Mouse (Mus musculus) forebrain, embryonic 14.5 days (tissue): ENCODE measurements at regions not wholly inside any gene's neighbourhood (a gene's known extent, or its start where the extent isn't known, plus 50 kb on each side); places are given as distances from the start of the nearest gene placed in this dataset.

ENCODE experiments used
- ATAC-seq: fragments of 200-750 bp; cut with Nextera tagmentation; 2 replicates; pipeline ENCODE4 v1.8.0; 2017; ENCODE audit warnings: mild to moderate bottlenecking, moderate library complexity
- DNase-seq: peaks from one replicate; pipeline ENCODE4 v3.0.0-alpha.2; 2015; ENCODE audit warnings: low spot score
- H3K27ac ChIP-seq: fragments of 300-500 bp; sonication (generic); 2 replicates; pipeline ENCODE4 v1.5.1; 2014; ENCODE audit warnings: low read depth, mild to moderate bottlenecking, control low read depth, low read length, moderate library complexity
- H3K27me3 ChIP-seq: fragments of 300-500 bp; sonication (generic); replicated peaks from 2 replicates; pipeline ENCODE4 v1.6.1; 2014; ENCODE audit warnings: low read length, control low read depth, mixed read lengths; ENCODE audit not compliant: control insufficient read depth, insufficient read depth
- H3K36me3 ChIP-seq: fragments of 300-500 bp; sonication (generic); 2 replicates; pipeline ENCODE4 v1.6.1; 2014; ENCODE audit warnings: low read length, control low read depth; ENCODE audit not compliant: control insufficient read depth, insufficient read depth
- H3K4me1 ChIP-seq: fragments of 300-500 bp; sonication (generic); 2 replicates; pipeline ENCODE4 v1.6.1; 2014; ENCODE audit warnings: antibody characterized with exemption, low read length, control low read depth; ENCODE audit not compliant: control insufficient read depth, insufficient read depth
- H3K4me2 ChIP-seq: fragments of 300-500 bp; sonication (generic); 2 replicates; pipeline ENCODE4 v1.6.1; 2014; ENCODE audit warnings: mild to moderate bottlenecking, control low read depth, low read length
- H3K4me3 ChIP-seq: fragments of 300-500 bp; sonication (generic); 2 replicates; pipeline ENCODE4 v1.5.1; 2014; ENCODE audit warnings: low read depth, low read length, control low read depth
- H3K9ac ChIP-seq: fragments of 300-500 bp; sonication (generic); 2 replicates; pipeline ENCODE4 v1.6.1; 2014; ENCODE audit warnings: mild to moderate bottlenecking, low read length, control low read depth, moderate library complexity
- H3K9me3 ChIP-seq: fragments of 300-500 bp; sonication (generic); replicated peaks from 2 replicates; pipeline ENCODE4 v1.6.1; 2016; ENCODE audit warnings: low read length, control low read depth, mixed read lengths; ENCODE audit not compliant: control insufficient read depth
- WGBS: fragments of 180-500 bp; shearing (Covaris S2); extraction: QIAGEN DNeasy Blood & Tissue Kit; methylation state at CpG from one replicate; pipeline ENCODE4 v1.1.7; 2014; 5-methylcytosine and 5-hydroxymethylcytosine counted together

DNA sequence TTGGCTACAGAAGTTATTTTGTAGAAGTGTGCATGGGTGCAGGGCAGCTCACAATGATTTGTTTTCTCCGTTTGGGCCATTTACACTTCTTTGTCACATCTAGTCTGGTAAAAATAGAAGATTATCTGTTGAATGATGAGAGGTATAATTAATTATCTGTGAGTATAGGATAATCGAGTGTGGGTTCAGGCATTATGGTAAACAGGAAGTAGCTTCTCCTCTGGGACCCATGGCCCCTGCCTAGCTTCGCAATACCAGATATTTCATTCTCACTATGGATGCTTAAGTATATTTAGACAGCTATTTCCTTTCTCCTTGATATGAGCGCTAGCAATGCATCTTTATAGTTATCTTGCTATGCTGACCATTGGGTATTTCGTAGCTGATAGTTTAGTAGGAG is 1373.7 kb upstream of the Pcdh20 start:
- H3K4me3 ChIP-seq = no peak overlapping the region
- H3K9me3 ChIP-seq = no peaks in the 10 kb centered on the region
- no peaks in the 10 kb centered on the region for H3K36me3 ChIP-seq
- no peak overlapping the region for H3K4me2 ChIP-seq
- H3K4me1 ChIP-seq = no peaks in the 10 kb centered on the region
- no peaks in the 10 kb centered on the region for H3K27me3 ChIP-seq
- no peak overlapping the region for H3K27ac ChIP-seq
- WGBS = 89% methylated on average over 5 of the region's 5 CpGs
- no peak for DNase-seq
- H3K9ac ChIP-seq = no peak overlapping the region
- ATAC-seq = no peak

DNA sequence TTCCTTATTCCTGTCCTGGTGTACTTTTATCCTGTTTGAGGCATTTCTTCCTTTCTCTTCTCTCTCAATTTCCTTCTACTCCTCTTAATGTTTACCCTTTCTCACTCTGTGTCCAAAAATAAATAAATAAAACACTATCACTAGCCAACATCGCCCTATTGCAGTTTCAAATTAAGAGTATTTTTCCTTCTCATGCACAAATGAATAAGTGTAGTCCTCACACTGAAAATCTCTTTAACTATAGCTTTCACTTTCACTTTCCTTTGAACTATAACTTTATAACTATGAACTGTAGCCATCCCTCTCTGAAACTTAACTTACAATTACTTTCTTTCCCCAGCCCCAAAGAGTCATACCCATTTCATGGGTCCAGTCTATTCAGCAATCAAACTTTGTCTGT is 1355.5 kb upstream of the Pcdh20 start:
- H3K9me3 ChIP-seq = no peaks in the 10 kb centered on the region

DNA sequence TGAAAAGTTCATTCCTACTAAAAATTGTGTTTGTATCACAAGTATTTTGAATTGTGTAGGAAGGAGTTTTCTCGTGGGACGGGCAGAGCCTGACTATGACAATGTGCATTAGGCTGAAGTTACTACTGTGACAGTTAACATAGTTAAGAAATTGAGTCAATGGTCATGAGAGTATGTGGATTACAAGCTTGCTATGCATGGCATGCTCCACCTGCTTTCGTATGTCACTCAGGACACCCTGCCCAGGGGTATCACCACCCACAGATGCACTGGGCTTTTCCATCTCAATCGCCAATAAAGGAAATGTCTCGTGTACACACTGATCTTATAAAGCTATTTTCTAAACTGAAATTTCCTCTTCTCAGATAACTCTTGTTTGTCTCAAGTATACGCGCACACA is 1354.8 kb upstream of the Pcdh20 start:
- WGBS = 84% methylated on average over 7 of the region's 7 CpGs
- DNase-seq (no peak), ATAC-seq (no peak)
- no peaks in the 10 kb centered on the region for H3K36me3 ChIP-seq
- no peaks in the 10 kb centered on the region for H3K27me3 ChIP-seq
- H3K27ac ChIP-seq = no peak overlapping the region
- no peak overlapping the region for H3K4me2 ChIP-seq
- H3K4me1 ChIP-seq = no peaks in the 10 kb centered on the region
- H3K9me3 ChIP-seq = no peaks in the 10 kb centered on the region
- no peak overlapping the region for H3K9ac ChIP-seq
- no peak overlapping the region for H3K4me3 ChIP-seq

More for the DNA sequence above, 1355.5 kb upstream of the Pcdh20 start:
- Histone ChIP-seq H3K36me3 (no peaks in the 10 kb centered on the region), H3K4me2 (no peak overlapping the region), H3K4me3 (no peak overlapping the region), H3K27ac (no peak overlapping the region), H3K9ac (no peak overlapping the region), H3K27me3 (no peaks in the 10 kb centered on the region), H3K4me1 (no peaks in the 10 kb centered on the region)
- WGBS = 96% methylated on average over 1 of the region's 1 CpGs
- no peak for ATAC-seq
- DNase-seq = no peak

DNA sequence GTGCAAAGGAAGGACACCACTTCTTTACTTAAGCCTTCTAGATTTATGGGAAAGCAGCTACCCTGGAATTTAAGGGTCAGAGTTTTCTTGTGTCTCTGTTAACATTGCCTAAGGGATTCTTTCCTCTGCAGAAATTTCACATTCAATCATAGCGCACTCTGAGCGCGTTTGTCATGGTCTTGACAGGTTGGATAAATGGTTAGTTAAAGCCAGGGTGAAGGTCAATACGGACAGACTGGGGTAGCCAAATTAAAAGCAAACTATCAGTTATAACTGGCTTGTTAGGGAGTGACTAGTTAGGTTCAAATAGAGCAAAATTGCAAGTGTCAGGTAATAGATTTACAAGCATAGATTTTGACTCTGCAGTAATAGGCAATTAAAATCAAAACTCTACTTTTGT is 1352.2 kb upstream of the Pcdh20 start:
- Histone ChIP-seq H3K4me1 (no peaks in the 10 kb centered on the region), H3K27me3 (no peaks in the 10 kb centered on the region), H3K36me3 (no peaks in the 10 kb centered on the region), H3K9me3 (no peaks in the 10 kb centered on the region), H3K4me3 (no peak overlapping the region), H3K9ac (no peak overlapping the region), H3K4me2 (no peak overlapping the region), H3K27ac (no peak overlapping the region)
- no peak for ATAC-seq
- no peak for DNase-seq
- 78% methylated on average over 4 of the region's 4 CpGs for WGBS

DNA sequence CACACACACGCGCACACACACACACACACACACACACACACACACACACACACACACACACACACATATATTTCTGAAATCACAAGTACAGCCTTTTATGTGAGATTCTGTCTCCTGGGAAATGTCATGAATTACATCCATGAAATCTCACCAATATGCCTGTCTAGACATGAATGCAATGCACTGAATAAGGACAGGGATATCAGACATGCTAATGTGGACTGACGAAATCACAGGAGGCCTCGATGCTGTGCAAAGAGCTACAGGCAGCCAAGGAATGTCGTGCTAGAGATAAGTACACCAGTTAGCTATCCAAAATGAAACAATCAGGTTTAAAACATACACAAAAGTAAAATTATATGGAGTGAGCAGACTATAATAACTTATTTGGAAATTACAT is 1351.0 kb upstream of the Pcdh20 start:
- H3K4me2 ChIP-seq = no peak overlapping the region
- WGBS = 80% methylated on average over 5 of the region's 5 CpGs
- H3K9ac ChIP-seq = no peak overlapping the region
- no peaks in the 10 kb centered on the region for H3K36me3 ChIP-seq
- H3K9me3 ChIP-seq = no peaks in the 10 kb centered on the region
- H3K4me1 ChIP-seq = no peaks in the 10 kb centered on the region
- ATAC-seq = no peak
- DNase-seq = peak; percentile 7
- no peak overlapping the region for H3K27ac ChIP-seq
- H3K27me3 ChIP-seq = no peaks in the 10 kb centered on the region
- no peak overlapping the region for H3K4me3 ChIP-seq

DNA sequence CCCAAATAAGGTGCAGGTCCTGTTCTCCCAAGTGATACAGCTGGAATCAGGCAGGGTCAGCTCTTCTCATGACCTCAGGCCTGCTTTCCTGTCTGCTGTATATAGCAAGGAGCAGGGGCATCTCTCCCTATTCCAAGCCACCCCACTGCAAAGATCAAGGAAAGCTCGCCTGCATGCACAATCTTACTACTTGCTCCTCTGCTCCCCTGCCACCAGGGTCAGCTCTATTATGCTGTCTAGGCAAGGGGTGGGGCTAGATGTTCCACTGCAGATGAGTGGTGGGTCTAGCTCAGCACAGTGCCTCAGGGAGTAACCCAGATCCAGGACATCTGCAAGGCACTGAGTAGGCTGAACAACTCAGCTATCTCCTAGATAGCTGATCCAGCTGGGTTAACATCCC is 1335.6 kb upstream of the Pcdh20 start:
- Histone ChIP-seq H3K4me1 (no peaks in the 10 kb centered on the region), H3K9me3 (no peaks in the 10 kb centered on the region), H3K36me3 (no peaks in the 10 kb centered on the region), H3K4me2 (no peak overlapping the region), H3K27ac (no peak overlapping the region), H3K4me3 (no peak overlapping the region), H3K9ac (no peak overlapping the region), H3K27me3 (no peaks in the 10 kb centered on the region)
- WGBS = 58% methylated on average over 1 of the region's 1 CpGs
- ATAC-seq = no peak
- no peak for DNase-seq

DNA sequence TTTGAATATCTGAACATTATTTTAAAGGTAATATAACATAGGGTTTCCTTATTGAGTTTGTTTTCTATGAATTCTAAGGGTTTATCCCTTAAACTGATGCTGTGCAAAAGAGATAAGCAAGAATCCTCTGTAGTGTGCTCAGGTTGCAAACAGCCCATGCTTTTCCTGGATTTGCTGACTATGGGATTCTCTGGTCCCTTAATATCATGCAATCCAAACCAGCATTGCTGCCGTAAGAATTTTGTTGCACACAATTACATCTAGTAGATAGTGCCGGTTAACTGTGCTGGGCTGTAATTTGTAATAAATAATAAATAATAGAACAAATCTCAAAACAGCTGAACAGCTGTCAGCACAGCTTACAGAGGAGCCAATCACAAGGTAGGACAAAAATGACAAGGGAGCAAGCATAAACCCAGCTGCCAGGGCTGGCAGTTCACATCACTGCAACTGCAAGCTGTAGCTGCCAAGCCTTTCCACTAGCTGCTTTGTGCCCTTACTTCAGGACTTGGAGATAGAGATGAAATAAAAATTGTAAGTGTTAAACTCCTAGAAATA is 1333.6 kb upstream of the Pcdh20 start:
- H3K9me3 ChIP-seq = no peaks in the 10 kb centered on the region
- no peaks in the 10 kb centered on the region for H3K4me1 ChIP-seq
- 89% methylated on average over 2 of the region's 2 CpGs for WGBS
- no peaks in the 10 kb centered on the region for H3K36me3 ChIP-seq
- H3K4me3 ChIP-seq = no peak overlapping the region
- ATAC-seq (no peak), DNase-seq (peak; percentile 7)
- no peak overlapping the region for H3K27ac ChIP-seq
- no peaks in the 10 kb centered on the region for H3K27me3 ChIP-seq
- no peak overlapping the region for H3K4me2 ChIP-seq
- H3K9ac ChIP-seq = no peak overlapping the region

DNA sequence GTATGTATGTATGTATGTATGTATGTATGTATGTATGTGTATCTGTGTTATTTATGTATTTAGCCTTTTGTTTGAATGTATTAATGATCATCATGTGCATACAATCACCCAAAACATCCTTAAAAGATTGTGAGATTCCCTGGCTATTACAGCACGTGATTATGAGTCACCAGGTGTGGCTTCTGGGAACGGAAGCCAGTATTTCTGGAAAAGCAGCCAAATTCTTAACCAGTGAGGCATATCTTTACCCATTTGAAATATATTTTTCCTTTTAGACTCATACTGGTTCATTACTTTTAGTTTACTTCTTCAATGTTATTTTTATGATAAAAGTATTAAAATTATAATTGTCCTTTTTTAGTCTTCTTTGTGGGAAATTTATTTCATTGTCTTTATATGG is 1284.6 kb upstream of the Pcdh20 start:
- Histone ChIP-seq H3K4me3 (no peak overlapping the region), H3K9ac (no peak overlapping the region), H3K4me2 (no peak overlapping the region), H3K27ac (no peak overlapping the region), H3K27me3 (no peaks in the 10 kb centered on the region), H3K4me1 (no peaks in the 10 kb centered on the region), H3K9me3 (no peaks in the 10 kb centered on the region), H3K36me3 (no peaks in the 10 kb centered on the region)
- DNase-seq (peak; percentile 4), ATAC-seq (no peak)
- WGBS = 62% methylated on average over 2 of the region's 2 CpGs

DNA sequence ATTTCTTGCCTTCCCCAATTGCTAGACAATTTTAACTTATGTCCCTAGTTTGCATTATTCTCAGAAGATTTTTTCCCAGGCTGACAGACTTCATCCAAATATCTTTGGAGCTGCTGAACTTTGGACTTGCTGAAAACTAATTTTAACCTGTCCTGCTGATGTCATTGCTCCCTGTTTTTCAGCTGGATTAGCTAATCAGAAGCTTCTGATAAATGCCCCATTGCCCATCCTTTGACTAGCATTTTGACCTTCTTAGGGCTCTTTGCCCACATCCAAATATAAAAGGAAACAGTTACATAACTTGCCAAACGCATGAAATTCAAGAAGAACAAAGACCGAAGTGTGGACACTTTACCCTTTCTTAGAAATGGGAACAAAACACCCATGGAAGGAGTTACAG is 1242.5 kb upstream of the Pcdh20 start:
- no peak overlapping the region for H3K4me2 ChIP-seq
- ATAC-seq = no peak
- 82% methylated on average over 2 of the region's 2 CpGs for WGBS

More for the DNA sequence above, 1242.5 kb upstream of the Pcdh20 start:
- H3K36me3 ChIP-seq = no peaks in the 10 kb centered on the region
- no peaks in the 10 kb centered on the region for H3K9me3 ChIP-seq
- DNase-seq = no peak
- H3K27me3 ChIP-seq = no peaks in the 10 kb centered on the region
- no peak overlapping the region for H3K9ac ChIP-seq
- H3K4me1 ChIP-seq = no peaks in the 10 kb centered on the region
- H3K27ac ChIP-seq = no peak overlapping the region
- no peak overlapping the region for H3K4me3 ChIP-seq
